Mouse (Mus musculus) erythroblast, embryonic 14.5 days (primary cell): ENCODE results near the gene Tk2.

Experiments
- GATA1 ChIP-seq: IDR thresholded peaks from 2 replicates; pipeline ENCODE4 v1.6.1; 2012; ENCODE audit warnings: low read length, inconsistent platforms, mixed read lengths
- TAL1 ChIP-seq: IDR thresholded peaks from 3 replicates; pipeline ENCODE4 v1.6.1; 2012; ENCODE audit warnings: low read length, inconsistent platforms, mixed read lengths

- TF ChIP-seq GATA1 (no peak), TAL1 (no peak)
Measured at GRCm38 (mm10) chr8:104188459-104188858, 59.9 kb downstream of the Tk2 start.
